Mouse (Mus musculus): ENCODE measurements around the gene Nagk.
"Not testable (repeated sequence)": the region's sequence is repeated elsewhere in the genome, so short reads cannot be mapped to it uniquely, and the experiment has no call there.

Nagk gene

GRCm38 (mm10) chr6:83821856-83822255 lies 27.1 kb downstream of the Nagk start:
- TF ChIP-seq CTCF (conservative IDR thresholded peaks at IDR 0.05; ENCODE audit: low read length) (no peak), POU5F1 (IDR thresholded peaks at IDR 0.05; ENCODE audit: borderline replicate concordance, low read length) (no peak), NANOG (IDR thresholded peaks at IDR 0.05; ENCODE audit: borderline replicate concordance, low read length) (no peak)
- Histone ChIP-seq H3K4me1 (replicated peaks; ENCODE audit: low read depth, low read length) (peaks cover 29% of the 10 kb centered on the region), H3K4me3 (replicated peaks; ENCODE audit: low read length) (no peak overlapping the region), H3K27me3 (ENCODE audit: insufficient read depth, low read length) (no peaks in the 10 kb centered on the region), H3K9me3 (ENCODE audit: low read length) (no peaks in the 10 kb centered on the region), H3K36me3 (ENCODE audit: insufficient read depth, low read length) (peaks cover 44% of the 10 kb centered on the region)

GRCm38 (mm10) chr6:83830941-83831605 lies 36.3 kb downstream of the Nagk start:
- no peaks in the 10 kb centered on the region for H3K27me3 ChIP-seq (ENCODE audit: insufficient read depth, low read length)
- peaks cover 39% of the 10 kb centered on the region for H3K4me1 ChIP-seq (replicated peaks; ENCODE audit: low read depth, low read length)
- H3K36me3 ChIP-seq (ENCODE audit: insufficient read depth, low read length) = peaks cover 35% of the 10 kb centered on the region
- H3K9me3 ChIP-seq (ENCODE audit: low read length) = no peaks in the 10 kb centered on the region
- peak overlapping the region; percentile 87 for H3K4me3 ChIP-seq (replicated peaks; ENCODE audit: low read length)
- TF ChIP-seq POU5F1 (IDR thresholded peaks at IDR 0.05; ENCODE audit: borderline replicate concordance, low read length) (no peak), NANOG (IDR thresholded peaks at IDR 0.05; ENCODE audit: borderline replicate concordance, low read length) (no peak), CTCF (conservative IDR thresholded peaks at IDR 0.05; ENCODE audit: low read length) (no peak)

GRCm38 (mm10) chr6:83831606-83832123 lies 36.9 kb downstream of the Nagk start, which contains the start of gene Paip2b:
Gene Paip2b, minus strand, starts transcription at chr6:83831741.
- peaks cover 29% of the 10 kb centered on the region for H3K36me3 ChIP-seq (ENCODE audit: insufficient read depth, low read length)
- no peaks in the 10 kb centered on the region for H3K27me3 ChIP-seq (ENCODE audit: insufficient read depth, low read length)
- TF ChIP-seq POU5F1 (IDR thresholded peaks at IDR 0.05; ENCODE audit: borderline replicate concordance, low read length) (no peak), CTCF (conservative IDR thresholded peaks at IDR 0.05; ENCODE audit: low read length) (no peak), NANOG (IDR thresholded peaks at IDR 0.05; ENCODE audit: borderline replicate concordance, low read length) (peak; percentile 84)
- H3K9me3 ChIP-seq (ENCODE audit: low read length) = no peaks in the 10 kb centered on the region
- H3K4me1 ChIP-seq (replicated peaks; ENCODE audit: low read depth, low read length) = peaks cover 44% of the 10 kb centered on the region
- peak within 1 kb of the TSS; percentile 87 for H3K4me3 ChIP-seq (replicated peaks; ENCODE audit: low read length)

- Histone ChIP-seq H3K4me1 (replicated peaks; ENCODE audit: low read depth, low read length) (peaks cover 49% of the 10 kb centered on the region), H3K4me3 (replicated peaks; ENCODE audit: low read length) (peak overlapping the region; percentile 30; the same call in 1 of the 2 replicates), H3K36me3 (ENCODE audit: insufficient read depth, low read length) (peaks cover 22% of the 10 kb centered on the region)
- not testable (repeated sequence) for H3K9me3 ChIP-seq (ENCODE audit: low read length); H3K27me3 ChIP-seq (ENCODE audit: insufficient read depth, low read length)
These were observed 37.6 kb downstream of the Nagk start for GRCm38 (mm10) chr6:83832393-83832792.

GRCm38 (mm10) chr6:83836826-83837225 lies 42.0 kb downstream of the Nagk start:
- Histone ChIP-seq H3K27me3 (ENCODE audit: insufficient read depth, low read length) (no peaks in the 10 kb centered on the region; the same call in 1 of the 2 replicates), H3K4me3 (replicated peaks; ENCODE audit: low read length) (no peak overlapping the region), H3K4me1 (replicated peaks; ENCODE audit: low read depth, low read length) (peaks cover 55% of the 10 kb centered on the region), H3K9me3 (ENCODE audit: low read length) (no peaks in the 10 kb centered on the region), H3K36me3 (ENCODE audit: insufficient read depth, low read length) (no peaks in the 10 kb centered on the region)
- TF ChIP-seq POU5F1 (IDR thresholded peaks at IDR 0.05; ENCODE audit: borderline replicate concordance, low read length) (no peak), NANOG (IDR thresholded peaks at IDR 0.05; ENCODE audit: borderline replicate concordance, low read length) (no peak), CTCF (conservative IDR thresholded peaks at IDR 0.05; ENCODE audit: low read length) (no peak)

GRCm38 (mm10) chr6:83838046-83838445 lies 43.3 kb downstream of the Nagk start:
- Histone ChIP-seq H3K9me3 (ENCODE audit: low read length) (no peaks in the 10 kb centered on the region), H3K27me3 (ENCODE audit: insufficient read depth, low read length) (no peaks in the 10 kb centered on the region; the same call in 1 of the 2 replicates), H3K36me3 (ENCODE audit: insufficient read depth, low read length) (no peaks in the 10 kb centered on the region), H3K4me3 (replicated peaks; ENCODE audit: low read length) (no peak overlapping the region), H3K4me1 (replicated peaks; ENCODE audit: low read depth, low read length) (peaks cover 48% of the 10 kb centered on the region)
- no peak for TF ChIP-seq CTCF (conservative IDR thresholded peaks at IDR 0.05; ENCODE audit: low read length)
- TF ChIP-seq NANOG (IDR thresholded peaks at IDR 0.05; ENCODE audit: borderline replicate concordance, low read length) = no peak
- no peak for TF ChIP-seq POU5F1 (IDR thresholded peaks at IDR 0.05; ENCODE audit: borderline replicate concordance, low read length)

GRCm38 (mm10) chr6:83840086-83840485 lies 45.3 kb downstream of the Nagk start:
- TF ChIP-seq POU5F1 (IDR thresholded peaks at IDR 0.05; ENCODE audit: borderline replicate concordance, low read length) (no peak), CTCF (conservative IDR thresholded peaks at IDR 0.05; ENCODE audit: low read length) (no peak), NANOG (IDR thresholded peaks at IDR 0.05; ENCODE audit: borderline replicate concordance, low read length) (no peak)
- Histone ChIP-seq H3K27me3 (ENCODE audit: insufficient read depth, low read length) (no peaks in the 10 kb centered on the region; the same call in 1 of the 2 replicates), H3K36me3 (ENCODE audit: insufficient read depth, low read length) (no peaks in the 10 kb centered on the region), H3K4me3 (replicated peaks; ENCODE audit: low read length) (no peak overlapping the region), H3K4me1 (replicated peaks; ENCODE audit: low read depth, low read length) (peaks cover 43% of the 10 kb centered on the region), H3K9me3 (ENCODE audit: low read length) (no peaks in the 10 kb centered on the region)

- Histone ChIP-seq H3K4me1 (replicated peaks; ENCODE audit: low read depth, low read length) (peaks cover 14% of the 10 kb centered on the region), H3K4me3 (replicated peaks; ENCODE audit: low read length) (no peak overlapping the region), H3K36me3 (ENCODE audit: insufficient read depth, low read length) (no peaks in the 10 kb centered on the region), H3K9me3 (ENCODE audit: low read length) (no peaks in the 10 kb centered on the region), H3K27me3 (ENCODE audit: insufficient read depth, low read length) (no peaks in the 10 kb centered on the region; the same call in 1 of the 2 replicates)
- no peak for TF ChIP-seq NANOG (IDR thresholded peaks at IDR 0.05; ENCODE audit: borderline replicate concordance, low read length)
- no peak for TF ChIP-seq CTCF (conservative IDR thresholded peaks at IDR 0.05; ENCODE audit: low read length)
- TF ChIP-seq POU5F1 (IDR thresholded peaks at IDR 0.05; ENCODE audit: borderline replicate concordance, low read length) = no peak
These were observed 50.1 kb downstream of the Nagk start for GRCm38 (mm10) chr6:83844913-83845312.
